Mouse (Mus musculus): Measurements from ENCODE around the gene Zfp688. TPM values are rescaled to one million over a fixed set of nuclear protein-coding genes. Genes with fewer than 3 reads are reported as not detected.
"Not testable (repeated sequence)": the region's sequence is repeated elsewhere in the genome, so short reads cannot be mapped to it uniquely, and the experiment has no call there.

Zfp688 gene
- polyA plus RNA-seq, 1 experiment from 2014 or later, result 29.0 TPM

GRCm38 (mm10) chr7:127449966-127450365 lies 28.1 kb upstream of the Zfp688 start:
- H3K27ac ChIP-seq (replicated peaks), result peak overlapping the region; percentile 99
- 89% methylated on average over 7 of the region's 7 CpGs for WGBS
- no peak for DNase-seq (ENCODE audit: low spot score)
- no peaks in the 10 kb centered on the region for H3K27me3 ChIP-seq (replicated peaks; ENCODE audit: low read depth, poor library complexity, severe bottlenecking)
- no peaks in the 10 kb centered on the region for H3K9me3 ChIP-seq
- peaks cover 73% of the 10 kb centered on the region for H3K36me3 ChIP-seq (replicated peaks)
- peaks cover 45% of the 10 kb centered on the region for H3K4me1 ChIP-seq
- H3K4me3 ChIP-seq, result peak overlapping the region; percentile 93

DNA sequence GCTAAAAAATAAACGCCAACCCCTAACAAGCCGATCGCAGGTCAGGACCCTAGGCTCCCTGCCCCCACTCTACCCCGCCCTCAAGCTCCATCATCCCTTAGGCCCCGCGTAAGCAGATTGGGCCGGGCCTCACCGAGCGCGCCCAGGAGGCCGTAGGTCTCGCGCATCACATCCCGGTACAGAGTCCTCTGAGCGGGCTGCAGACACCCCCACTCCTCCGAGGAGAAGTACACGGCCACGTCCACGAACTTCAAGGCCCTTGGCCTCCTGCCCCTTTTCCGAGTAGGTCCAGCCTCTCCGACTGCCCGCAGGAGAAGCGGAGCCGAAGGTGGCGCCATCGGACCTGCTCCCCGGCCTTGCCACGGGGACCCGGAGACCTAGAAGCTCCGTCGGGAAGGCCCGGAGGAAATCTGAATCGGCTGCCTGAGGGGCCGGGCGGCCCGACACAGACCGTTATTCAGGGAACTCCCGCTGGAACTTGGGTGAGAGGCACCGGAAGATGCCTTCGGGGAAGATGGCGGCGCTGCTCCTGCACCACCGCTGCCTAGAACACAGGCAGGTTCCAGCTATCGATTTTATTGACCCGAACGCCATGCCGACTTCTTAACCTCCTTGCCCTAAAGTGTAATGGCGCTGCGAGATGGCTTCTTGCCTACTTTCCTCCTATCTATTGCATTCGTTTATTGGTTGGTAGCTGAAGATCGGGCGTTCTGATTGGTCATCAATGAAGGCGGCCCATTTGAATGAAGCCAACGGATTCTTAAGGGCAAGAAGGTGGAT lies 26.8 kb upstream of the Zfp688 start, which contains the start of gene Zfp689:
TSS of gene Zfp689 (minus strand) at position 638 of the 780 bp plus-strand sequence.
- peaks cover 75% of the 10 kb centered on the region for H3K36me3 ChIP-seq (replicated peaks)
- peak; percentile 92 for DNase-seq (ENCODE audit: low spot score)
- no peaks in the 10 kb centered on the region for H3K9me3 ChIP-seq
- H3K27me3 ChIP-seq (replicated peaks; ENCODE audit: low read depth, poor library complexity, severe bottlenecking), result no peaks in the 10 kb centered on the region
- under 1% methylated on average over 54 of the region's 54 CpGs for WGBS
- peaks cover 45% of the 10 kb centered on the region for H3K4me1 ChIP-seq
- peak within 1 kb of the TSS; percentile 93 for H3K4me3 ChIP-seq
- peak within 1 kb of the TSS; percentile 99 for H3K27ac ChIP-seq (replicated peaks)

GRCm38 (mm10) chr7:127443976-127444375 lies 22.1 kb upstream of the Zfp688 start:
- no peak for DNase-seq (ENCODE audit: low spot score)
- Histone ChIP-seq H3K4me3 (no peak overlapping the region), H3K36me3 (replicated peaks) (peaks cover 68% of the 10 kb centered on the region), H3K27me3 (replicated peaks; ENCODE audit: low read depth, poor library complexity, severe bottlenecking) (no peaks in the 10 kb centered on the region), H3K27ac (replicated peaks) (no peak overlapping the region), H3K4me1 (peaks cover 9% of the 10 kb centered on the region), H3K9me3 (no peaks in the 10 kb centered on the region; the same call in 1 of the 2 replicates)
- WGBS, result 89% methylated on average over 20 of the region's 20 CpGs

GRCm38 (mm10) chr7:127437724-127438123 lies 15.9 kb upstream of the Zfp688 start:
- no peaks in the 10 kb centered on the region for H3K4me1 ChIP-seq
- DNase-seq (ENCODE audit: low spot score), result peak; percentile 20
- H3K4me3 ChIP-seq, result no peak overlapping the region
- no peaks in the 10 kb centered on the region for H3K27me3 ChIP-seq (replicated peaks; ENCODE audit: low read depth, poor library complexity, severe bottlenecking)
- H3K36me3 ChIP-seq (replicated peaks), result peaks cover 22% of the 10 kb centered on the region
- WGBS, result 83% methylated on average over 3 of the region's 3 CpGs
- peaks cover 13% of the 10 kb centered on the region for H3K9me3 ChIP-seq
- H3K27ac ChIP-seq (replicated peaks), result no peak overlapping the region

DNA sequence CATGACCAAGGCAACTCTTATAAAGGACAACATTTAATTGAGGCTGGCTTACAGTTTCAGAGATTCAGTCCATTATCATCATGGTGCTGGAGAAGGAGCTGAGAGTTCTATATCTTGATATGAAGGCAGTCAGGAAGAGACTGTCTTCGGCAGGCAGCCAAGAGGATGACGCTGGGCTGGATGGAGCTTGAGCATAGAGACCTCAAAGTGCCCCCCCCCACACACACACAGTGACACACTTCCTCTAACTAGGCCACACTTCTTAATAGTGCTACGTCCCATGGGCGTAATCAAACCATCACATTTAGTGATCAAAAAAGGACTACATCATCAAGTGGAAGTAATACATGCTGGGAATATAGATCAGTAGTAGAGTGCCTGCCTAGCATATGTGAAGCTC lies 13.3 kb upstream of the Zfp688 start:
- no peak overlapping the region for H3K27ac ChIP-seq (replicated peaks)
- WGBS, result 93% methylated on average over 4 of the region's 4 CpGs
- H3K9me3 ChIP-seq, result peaks cover 13% of the 10 kb centered on the region
- H3K4me3 ChIP-seq, result no peak overlapping the region
- H3K27me3 ChIP-seq (replicated peaks; ENCODE audit: low read depth, poor library complexity, severe bottlenecking), result no peaks in the 10 kb centered on the region
- DNase-seq (ENCODE audit: low spot score), result no peak
- H3K36me3 ChIP-seq (replicated peaks), result peaks cover 3% of the 10 kb centered on the region; the same call in 1 of the 2 replicates
- no peaks in the 10 kb centered on the region for H3K4me1 ChIP-seq

- WGBS, result 72% methylated on average over 3 of the region's 3 CpGs
- Histone ChIP-seq H3K4me3 (no peak overlapping the region), H3K36me3 (replicated peaks) (no peaks in the 10 kb centered on the region), H3K27me3 (replicated peaks; ENCODE audit: low read depth, poor library complexity, severe bottlenecking) (peaks cover 14% of the 10 kb centered on the region), H3K27ac (replicated peaks) (no peak overlapping the region), H3K9me3 (no peaks in the 10 kb centered on the region), H3K4me1 (peaks cover 9% of the 10 kb centered on the region)
- DNase-seq (ENCODE audit: low spot score), result no peak
Observed at GRCm38 (mm10) chr7:127426354-127426753, 4.5 kb upstream of the Zfp688 start.

DNA sequence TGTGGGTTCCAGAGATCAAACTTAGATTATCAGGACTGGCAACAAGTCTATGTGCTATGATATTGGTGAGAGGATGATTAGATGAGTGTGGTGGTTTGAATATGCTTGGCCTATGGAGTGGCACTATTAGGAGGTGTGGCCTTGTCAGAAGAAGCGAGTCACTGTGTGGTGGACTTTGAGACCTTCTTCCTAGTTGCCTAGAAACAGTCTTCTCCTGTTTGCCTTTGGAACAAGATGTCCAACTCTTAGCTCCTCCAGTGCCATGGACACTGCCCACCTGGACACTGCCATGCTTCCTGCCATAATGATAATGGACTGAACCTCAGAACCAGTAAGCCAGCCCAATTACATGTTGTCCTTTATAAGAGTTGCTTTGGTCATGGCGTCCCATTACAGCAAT lies 4.0 kb upstream of the Zfp688 start:
- WGBS, result 83% methylated on average over 2 of the region's 2 CpGs
- no peaks in the 10 kb centered on the region for H3K9me3 ChIP-seq
- no peak for DNase-seq (ENCODE audit: low spot score)
- peaks cover 14% of the 10 kb centered on the region for H3K27me3 ChIP-seq (replicated peaks; ENCODE audit: low read depth, poor library complexity, severe bottlenecking)
- H3K36me3 ChIP-seq (replicated peaks), result no peaks in the 10 kb centered on the region
- H3K27ac ChIP-seq (replicated peaks), result no peak overlapping the region
- H3K4me1 ChIP-seq, result peaks cover 14% of the 10 kb centered on the region
- no peak overlapping the region for H3K4me3 ChIP-seq

- no peak for DNase-seq (ENCODE audit: low spot score)
- H3K27me3 ChIP-seq (replicated peaks; ENCODE audit: low read depth, poor library complexity, severe bottlenecking), result peaks cover 14% of the 10 kb centered on the region
- peaks cover 15% of the 10 kb centered on the region for H3K4me1 ChIP-seq
- H3K9me3 ChIP-seq, result no peaks in the 10 kb centered on the region
- 91% methylated on average over 3 of the region's 3 CpGs for WGBS
- H3K36me3 ChIP-seq (replicated peaks), result no peaks in the 10 kb centered on the region
- no peak overlapping the region for H3K4me3 ChIP-seq
- H3K27ac ChIP-seq (replicated peaks), result no peak overlapping the region
Observed at GRCm38 (mm10) chr7:127425291-127425690, 3.4 kb upstream of the Zfp688 start.

DNA sequence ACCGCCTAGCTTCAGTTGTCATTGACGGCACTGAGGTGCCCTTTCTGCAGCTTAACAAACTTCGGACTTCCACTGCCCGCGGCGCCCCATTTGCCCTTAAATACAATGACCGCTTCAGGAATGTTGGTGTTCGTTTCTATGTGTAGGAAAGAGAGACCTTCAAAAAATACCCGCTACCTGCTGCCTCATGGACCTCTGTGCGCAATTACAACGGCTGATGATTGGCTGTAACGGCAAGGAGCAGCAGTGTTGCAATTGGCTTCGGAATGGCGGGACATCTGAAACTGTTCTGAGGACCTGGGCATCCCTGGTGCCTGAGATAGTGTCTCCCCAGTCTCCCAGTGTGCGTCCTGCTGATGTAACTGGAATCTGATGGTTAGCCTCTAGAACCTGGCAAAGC lies 379 bp upstream of the Zfp688 start:
- Histone ChIP-seq H3K27ac (replicated peaks) (peak overlapping the region; percentile 95), H3K9me3 (no peaks in the 10 kb centered on the region)
- no peak for DNase-seq (ENCODE audit: low spot score)

GRCm38 (mm10) chr7:127411418-127411817 lies 10.4 kb downstream of the Zfp688 start:
- Histone ChIP-seq H3K4me3 (no peak overlapping the region), H3K27ac (replicated peaks) (no peak overlapping the region), H3K4me1 (peaks cover 5% of the 10 kb centered on the region), H3K9me3 (no peaks in the 10 kb centered on the region), H3K36me3 (replicated peaks) (peaks cover 8% of the 10 kb centered on the region; the same call in 1 of the 2 replicates), H3K27me3 (replicated peaks; ENCODE audit: low read depth, poor library complexity, severe bottlenecking) (no peaks in the 10 kb centered on the region)
- 72% methylated on average over 2 of the region's 2 CpGs for WGBS
- DNase-seq (ENCODE audit: low spot score), result no peak

More for the DNA sequence above, 379 bp upstream of the Zfp688 start:
- peaks cover 23% of the 10 kb centered on the region for H3K36me3 ChIP-seq (replicated peaks)
- 2% methylated on average over 15 of the region's 15 CpGs for WGBS
- peak overlapping the region; percentile 90 for H3K4me3 ChIP-seq
- peaks cover 15% of the 10 kb centered on the region for H3K4me1 ChIP-seq
- H3K27me3 ChIP-seq (replicated peaks; ENCODE audit: low read depth, poor library complexity, severe bottlenecking), result peaks cover 14% of the 10 kb centered on the region

- WGBS, result 9% methylated on average over 40 of the region's 40 CpGs
Observed at GRCm38 (mm10) chr7:127406002-127406987, 15.6 kb downstream of the Zfp688 start, which contains the start of gene Zfp764. Gene Zfp764 (minus strand): TSS chr7:127406822.

DNA sequence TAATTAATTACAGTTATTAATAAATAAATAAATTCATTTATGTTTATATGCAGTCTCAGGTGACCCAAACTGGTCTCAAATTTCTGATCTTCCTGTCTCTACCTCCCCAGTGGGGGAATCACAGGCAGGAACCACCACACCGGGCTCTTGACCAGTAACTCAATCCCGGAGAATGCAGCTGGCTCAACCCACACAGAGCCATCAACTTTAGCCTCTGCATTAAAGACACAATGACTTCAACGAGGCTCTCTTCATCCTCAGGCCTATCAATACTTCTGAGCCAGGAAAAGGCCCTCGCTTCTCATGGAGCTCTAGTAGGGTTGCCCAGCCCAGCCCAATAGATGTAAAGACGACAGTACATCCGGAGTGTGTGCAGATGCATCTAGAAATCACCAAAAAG lies 17.8 kb downstream of the Zfp688 start:
- WGBS, result 94% methylated on average over 6 of the region's 6 CpGs
- not testable (repeated sequence) for H3K9me3 ChIP-seq; H3K4me3 ChIP-seq; H3K27me3 ChIP-seq (replicated peaks; ENCODE audit: low read depth, poor library complexity, severe bottlenecking); H3K27ac ChIP-seq (replicated peaks); DNase-seq (ENCODE audit: low spot score)
- H3K4me1 ChIP-seq, result peaks cover 13% of the 10 kb centered on the region
- peaks cover 13% of the 10 kb centered on the region for H3K36me3 ChIP-seq (replicated peaks)

More at GRCm38 (mm10) chr7:127406002-127406987, 15.6 kb downstream of the Zfp688 start, which contains the start of gene Zfp764:
- peak within 1 kb of the TSS; percentile 88 for H3K27ac ChIP-seq (replicated peaks)
- peak; percentile 83 for DNase-seq (ENCODE audit: low spot score)
- H3K36me3 ChIP-seq (replicated peaks), result peaks cover 13% of the 10 kb centered on the region
- H3K9me3 ChIP-seq; H3K27me3 ChIP-seq (replicated peaks; ENCODE audit: low read depth, poor library complexity, severe bottlenecking): not testable (repeated sequence)
- H3K4me1 ChIP-seq, result peaks cover 13% of the 10 kb centered on the region
- H3K4me3 ChIP-seq, result peak within 1 kb of the TSS; percentile 61
